Mouse (Mus musculus) heart, embryonic 13.5 days (tissue): ENCODE data around the gene Rbx1. TPM values are rescaled to one million over a fixed set of nuclear protein-coding genes. Genes with fewer than 3 reads are reported as not detected.

ENCODE experiments used
- ATAC-seq: fragments of 200-750 bp; cut with Nextera tagmentation; 2 replicates; pipeline ENCODE4 v1.8.0; 2017; ENCODE audit warnings: moderate TSS enrichment; ENCODE audit not compliant: insufficient number of reproducible peaks, low FRiP score, low TSS enrichment; ENCODE audit errors: extremely low read depth
- H3K27ac ChIP-seq: fragments of 300-500 bp; sonication (generic); replicated peaks from 2 replicates; pipeline ENCODE4 v1.5.1; 2015; ENCODE audit warnings: moderate library complexity, mild to moderate bottlenecking, inconsistent platforms
- H3K27me3 ChIP-seq: fragments of 300-500 bp; sonication (generic); replicated peaks from 2 replicates; pipeline ENCODE4 v1.6.1; 2015; ENCODE audit warnings: mild to moderate bottlenecking, inconsistent platforms
- H3K36me3 ChIP-seq: fragments of 300-500 bp; sonication (generic); 2 replicates; pipeline ENCODE4 v1.6.1; 2015; ENCODE audit warnings: mild to moderate bottlenecking, inconsistent platforms
- H3K4me1 ChIP-seq: fragments of 300-500 bp; sonication (generic); 2 replicates; pipeline ENCODE4 v1.6.1; 2015; ENCODE audit warnings: inconsistent platforms
- H3K4me2 ChIP-seq: fragments of 300-500 bp; sonication (generic); 2 replicates; pipeline ENCODE4 v1.6.1; 2015; ENCODE audit warnings: inconsistent platforms, mild to moderate bottlenecking, moderate library complexity
- H3K4me3 ChIP-seq: fragments of 300-500 bp; sonication (generic); 2 replicates; pipeline ENCODE4 v1.5.1; 2015; ENCODE audit warnings: moderate library complexity, mild to moderate bottlenecking, inconsistent platforms
- H3K9ac ChIP-seq: fragments of 300-500 bp; sonication (generic); 2 replicates; pipeline ENCODE4 v1.6.1; 2015; ENCODE audit warnings: inconsistent platforms, mild to moderate bottlenecking, moderate library complexity
- H3K9me3 ChIP-seq: fragments of 300-500 bp; sonication (generic); 2 replicates; pipeline ENCODE4 v1.6.1; 2016; ENCODE audit warnings: inconsistent platforms
- WGBS: fragments of 180-500 bp; shearing (Covaris S2); methylation state at CpG from one replicate; pipeline ENCODE4 v1.1.7; 2015; ENCODE audit warnings: mixed read lengths; 5-methylcytosine and 5-hydroxymethylcytosine counted together
- polyA plus RNA-seq: library from polyadenylated mRNA; unstranded; fragments of >200 nt; fragmentation: Nextera tagmentation; extraction: Ambion mirVana; gene quantifications from 2 replicates; pipeline ENCODE4 v1.2.1, GENCODE M21; 2015

The Rbx1 gene
- polyA plus RNA-seq, 1 experiment from 2014 or later = 308 TPM

DNA sequence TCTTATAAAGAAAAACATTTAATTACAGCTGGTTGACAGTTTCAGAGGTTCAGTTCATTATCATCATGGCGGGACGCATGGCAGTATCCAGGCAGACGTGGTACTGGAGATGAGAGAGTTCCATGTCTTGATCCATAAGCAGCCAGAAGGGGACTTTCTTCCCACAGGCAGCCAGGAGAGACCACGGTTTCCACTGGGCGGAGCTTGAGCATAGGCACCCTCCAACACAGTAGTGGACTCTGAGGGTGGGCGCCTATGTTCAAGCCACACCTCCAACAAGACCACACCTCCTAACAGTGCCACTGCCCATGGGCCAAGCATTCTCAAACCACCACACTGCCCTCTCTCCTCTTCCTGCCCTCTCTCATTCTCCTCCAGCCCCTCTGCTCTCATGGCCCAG, 17.6 kb downstream of the Rbx1 start:
- Histone ChIP-seq H3K4me1 (0 out of 2 replicates have a peak, but pooled peaks cover 7% of the 10 kb centered on the region), H3K36me3 (no peaks in the 10 kb centered on the region), H3K27ac (no peak overlapping the region), H3K27me3 (no peaks in the 10 kb centered on the region; the same call in 1 of the 2 replicates), H3K9me3 (no peaks in the 10 kb centered on the region), H3K9ac (no peak overlapping the region), H3K4me3 (no peak overlapping the region), H3K4me2 (no peak overlapping the region)
- WGBS = 83% methylated on average over 6 of the region's 6 CpGs
- no peak for ATAC-seq

DNA sequence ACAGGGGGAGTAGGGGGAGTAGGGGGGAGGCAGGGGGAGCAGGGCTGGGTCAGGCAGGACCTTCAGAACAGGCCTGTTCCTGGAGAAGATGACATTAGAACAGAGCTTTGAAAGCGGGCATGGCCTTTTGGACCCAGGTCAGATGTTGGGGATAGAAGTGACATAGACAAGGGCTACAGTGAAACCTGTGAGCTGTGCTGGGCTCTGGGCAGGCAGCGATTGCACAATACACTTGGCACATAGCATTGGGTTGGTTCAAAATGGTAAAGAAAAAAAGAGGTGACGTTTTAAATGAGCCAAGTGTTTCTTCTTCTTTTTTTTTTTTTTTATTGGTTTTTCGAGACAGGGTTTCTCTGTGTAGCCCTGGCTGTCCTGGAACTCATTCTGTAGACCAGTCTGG, 19.4 kb downstream of the Rbx1 start:
- no peak for ATAC-seq
- Histone ChIP-seq H3K4me2 (no peak overlapping the region), H3K9ac (no peak overlapping the region), H3K36me3 (no peaks in the 10 kb centered on the region), H3K4me1 (0 out of 2 replicates have a peak, but pooled peaks cover 7% of the 10 kb centered on the region), H3K27ac (no peak overlapping the region), H3K27me3 (no peaks in the 10 kb centered on the region; the same call in 1 of the 2 replicates), H3K9me3 (no peaks in the 10 kb centered on the region), H3K4me3 (no peak overlapping the region)
- 80% methylated on average over 4 of the region's 4 CpGs for WGBS

DNA sequence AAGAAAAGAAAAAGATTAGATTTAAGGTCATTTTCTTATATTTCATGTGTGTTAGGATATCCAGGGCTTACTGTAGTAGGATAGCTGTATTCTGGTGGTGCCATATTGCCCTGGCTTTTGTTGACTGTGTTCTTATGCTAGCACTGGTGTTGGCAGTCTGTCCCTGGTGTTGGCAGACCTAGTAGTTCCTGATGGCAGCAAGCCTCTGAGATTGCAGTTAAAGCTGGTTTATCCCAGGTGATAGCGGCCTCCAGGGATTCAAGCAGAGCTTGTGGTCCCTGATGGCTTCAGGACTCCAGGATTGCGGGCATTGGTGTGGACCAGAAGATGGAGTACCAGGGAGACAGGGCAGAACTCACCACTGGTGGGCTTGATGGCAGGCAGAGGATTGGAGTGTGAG, 37.4 kb downstream of the Rbx1 start:
- no peak overlapping the region for H3K4me2 ChIP-seq
- no peak overlapping the region for H3K27ac ChIP-seq
- H3K27me3 ChIP-seq = no peaks in the 10 kb centered on the region
- no peaks in the 10 kb centered on the region for H3K9me3 ChIP-seq
- no peaks in the 10 kb centered on the region for H3K4me1 ChIP-seq
- WGBS = 80% methylated on average over 2 of the region's 2 CpGs
- no peaks in the 10 kb centered on the region for H3K36me3 ChIP-seq
- ATAC-seq = no peak
- H3K4me3 ChIP-seq = no peak overlapping the region
- no peak overlapping the region for H3K9ac ChIP-seq

DNA sequence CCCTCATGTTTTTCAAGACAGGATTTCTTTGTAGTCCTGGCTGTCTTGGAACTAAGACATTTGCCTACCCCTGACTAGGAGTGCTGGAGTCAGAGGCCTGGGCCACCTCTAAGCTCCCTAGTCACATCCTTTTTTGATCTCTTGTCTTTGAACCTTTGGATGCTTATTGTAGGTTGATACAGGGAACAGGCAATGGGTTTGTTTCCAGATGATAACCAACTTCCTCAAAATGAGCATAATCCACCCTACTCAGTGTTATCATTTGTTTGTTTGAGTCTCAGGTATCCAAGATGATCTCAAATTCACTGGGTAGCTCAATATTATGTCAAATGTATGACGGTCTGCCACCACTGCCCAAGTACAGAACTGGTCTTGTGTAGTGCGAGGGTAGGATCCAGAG, 37.9 kb downstream of the Rbx1 start:
- Histone ChIP-seq H3K27ac (no peak overlapping the region), H3K4me2 (no peak overlapping the region), H3K9ac (no peak overlapping the region), H3K36me3 (no peaks in the 10 kb centered on the region), H3K9me3 (no peaks in the 10 kb centered on the region), H3K27me3 (no peaks in the 10 kb centered on the region), H3K4me3 (no peak overlapping the region), H3K4me1 (no peaks in the 10 kb centered on the region)
- 88% methylated on average over 2 of the region's 2 CpGs for WGBS
- no peak for ATAC-seq

DNA sequence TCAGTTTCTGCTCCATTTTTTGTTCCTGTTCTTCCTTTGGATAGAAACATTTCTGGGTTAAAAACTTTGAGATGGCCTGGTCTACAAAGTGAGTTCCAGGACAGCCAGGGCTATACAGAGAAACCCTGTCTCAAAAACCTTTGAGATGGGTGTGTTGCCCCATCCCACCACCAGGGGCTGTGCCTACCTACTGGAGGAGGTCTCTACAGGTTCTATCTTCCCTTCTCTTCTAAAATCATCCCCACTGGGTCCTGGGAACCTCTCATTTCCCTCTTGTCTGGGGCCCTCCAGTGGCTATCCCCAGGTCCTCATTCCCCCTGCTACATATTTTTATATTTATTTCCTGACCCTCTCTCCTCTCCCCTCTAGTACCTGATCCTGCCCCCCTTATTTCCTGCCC, 41.1 kb downstream of the Rbx1 start:
- no peak overlapping the region for H3K4me3 ChIP-seq
- no peak overlapping the region for H3K27ac ChIP-seq
- no peak for ATAC-seq
- no peaks in the 10 kb centered on the region for H3K27me3 ChIP-seq
- H3K4me2 ChIP-seq = no peak overlapping the region
- H3K9me3 ChIP-seq = no peaks in the 10 kb centered on the region
- H3K36me3 ChIP-seq = no peaks in the 10 kb centered on the region
- H3K4me1 ChIP-seq = peaks cover 4% of the 10 kb centered on the region; the same call in 1 of the 2 replicates
- H3K9ac ChIP-seq = no peak overlapping the region

GRCm38 (mm10) chr15:81510621-81511020, 44.5 kb downstream of the Rbx1 start:
- Histone ChIP-seq H3K36me3 (no peaks in the 10 kb centered on the region), H3K9me3 (no peaks in the 10 kb centered on the region), H3K27ac (no peak overlapping the region), H3K4me1 (peaks cover 20% of the 10 kb centered on the region), H3K27me3 (no peaks in the 10 kb centered on the region), H3K4me3 (no peak overlapping the region), H3K9ac (no peak overlapping the region), H3K4me2 (no peak overlapping the region)
- WGBS = 75% methylated on average over 4 of the region's 4 CpGs
- no peak for ATAC-seq

DNA sequence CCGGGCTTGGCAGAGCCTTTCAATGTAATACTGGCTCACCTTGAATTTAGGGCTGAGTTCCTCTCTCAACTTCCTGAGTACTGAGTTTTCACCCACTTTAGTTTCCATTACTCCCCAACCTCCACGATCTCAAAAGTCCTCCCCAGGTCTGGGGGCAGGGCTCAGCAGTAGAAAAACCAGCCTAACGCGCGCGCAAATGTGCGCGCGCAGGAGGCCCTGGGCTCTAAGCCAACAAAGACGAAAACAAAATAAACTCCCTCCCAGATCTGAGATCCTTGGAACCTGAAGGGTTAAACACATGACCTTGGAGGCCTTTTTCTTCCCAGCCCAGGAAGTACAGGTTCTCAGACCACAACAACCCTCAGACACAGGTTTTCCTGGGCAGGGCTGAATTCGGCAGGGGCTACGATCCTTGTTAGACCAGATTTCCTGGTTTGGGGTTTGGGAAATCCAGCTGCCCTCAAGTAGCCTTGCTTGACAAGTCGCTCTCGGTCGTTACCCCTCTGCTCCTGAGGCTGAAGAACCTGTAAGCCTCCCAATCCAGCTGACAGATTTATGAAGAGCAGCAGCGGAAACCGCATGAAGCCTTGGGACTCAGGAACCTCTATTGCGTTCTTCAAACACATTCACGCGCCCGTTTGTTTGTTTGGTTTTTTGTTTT, 45.6 kb downstream of the Rbx1 start:
- WGBS = 31% methylated on average over 21 of the region's 21 CpGs
- Histone ChIP-seq H3K9me3 (no peaks in the 10 kb centered on the region), H3K27me3 (no peaks in the 10 kb centered on the region), H3K4me2 (peak overlapping the region; percentile 64), H3K9ac (peak overlapping the region; percentile 72), H3K36me3 (no peaks in the 10 kb centered on the region), H3K27ac (peak overlapping the region; percentile 33; the same call in 1 of the 2 replicates), H3K4me3 (peak overlapping the region; percentile 36), H3K4me1 (peaks cover 20% of the 10 kb centered on the region)
- ATAC-seq = no peak

GRCm38 (mm10) chr15:81514111-81514971, 48.2 kb downstream of the Rbx1 start:
- Histone ChIP-seq H3K4me3 (peak overlapping the region; percentile 50), H3K4me1 (peaks cover 20% of the 10 kb centered on the region), H3K36me3 (no peaks in the 10 kb centered on the region), H3K9ac (peak overlapping the region; percentile 71), H3K4me2 (peak overlapping the region; percentile 73), H3K27ac (peak overlapping the region; percentile 58), H3K27me3 (no peaks in the 10 kb centered on the region), H3K9me3 (no peaks in the 10 kb centered on the region)
- WGBS = 9% methylated on average over 18 of the region's 18 CpGs
- ATAC-seq = peak; percentile 85

GRCm38 (mm10) chr15:81515221-81515620, 49.1 kb downstream of the Rbx1 start:
- H3K9me3 ChIP-seq = no peaks in the 10 kb centered on the region
- no peaks in the 10 kb centered on the region for H3K27me3 ChIP-seq
- peak overlapping the region; percentile 73; the same call in 1 of the 2 replicates for H3K4me2 ChIP-seq
- no peak for ATAC-seq
- no peaks in the 10 kb centered on the region for H3K36me3 ChIP-seq
- no peak overlapping the region for H3K27ac ChIP-seq
- peaks cover 20% of the 10 kb centered on the region for H3K4me1 ChIP-seq
- 84% methylated on average over 3 of the region's 3 CpGs for WGBS
- no peak overlapping the region for H3K4me3 ChIP-seq
- no peak overlapping the region for H3K9ac ChIP-seq

- Histone ChIP-seq H3K36me3 (no peaks in the 10 kb centered on the region), H3K27me3 (no peaks in the 10 kb centered on the region), H3K4me1 (peaks cover 24% of the 10 kb centered on the region), H3K9me3 (no peaks in the 10 kb centered on the region), H3K4me3 (no peak overlapping the region), H3K9ac (no peak overlapping the region), H3K27ac (no peak overlapping the region), H3K4me2 (no peak overlapping the region)
- no peak for ATAC-seq
- WGBS = 42% methylated on average over 6 of the region's 6 CpGs
These were observed 51.9 kb downstream of the Rbx1 start for GRCm38 (mm10) chr15:81518031-81518430.

DNA sequence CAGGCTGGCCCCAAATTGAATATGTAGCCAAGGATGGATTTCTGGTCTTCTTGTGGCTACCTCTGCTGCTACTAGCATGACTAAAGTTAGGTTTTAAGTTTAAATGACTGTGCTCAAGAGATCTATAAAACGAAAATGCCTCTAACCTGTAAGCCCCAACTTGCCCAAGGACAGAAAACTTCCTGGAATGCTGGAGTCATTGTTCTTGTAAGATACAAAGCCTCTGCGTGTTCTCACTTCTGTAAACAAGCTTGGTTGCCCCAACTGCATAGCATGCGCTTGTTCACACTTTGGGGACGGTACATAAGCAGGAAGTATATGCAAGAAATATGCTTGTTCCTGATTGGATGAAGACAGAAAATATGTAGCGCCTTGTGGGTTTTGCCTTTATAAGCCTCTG, 52.7 kb downstream of the Rbx1 start:
- ATAC-seq = no peak
- WGBS = 69% methylated on average over 5 of the region's 5 CpGs
- Histone ChIP-seq H3K27ac (no peak overlapping the region), H3K4me1 (peaks cover 22% of the 10 kb centered on the region), H3K4me3 (no peak overlapping the region), H3K27me3 (no peaks in the 10 kb centered on the region), H3K9me3 (no peaks in the 10 kb centered on the region), H3K36me3 (no peaks in the 10 kb centered on the region), H3K9ac (no peak overlapping the region), H3K4me2 (no peak overlapping the region)
